Mouse (Mus musculus): ENCODE measurements at regions not wholly inside any gene's neighbourhood (a gene's known extent, or its start where the extent isn't known, plus 50 kb on each side); places are given as distances from the start of the nearest gene placed in this dataset.

GRCm38 (mm10) chr15:62295233-62295927 lies 1372.6 kb upstream of the A1bg start:
- TF ChIP-seq USF2 (conservative IDR thresholded peaks at IDR 0.05; ENCODE audit: low read depth, low read length) = no peak
- no peak for TF ChIP-seq EP300 (IDR thresholded peaks at IDR 0.05; ENCODE audit: low read length)
- TF ChIP-seq POLR2A (IDR thresholded peaks at IDR 0.05; ENCODE audit: low read depth, low read length) = no peak
- TF ChIP-seq TCF12 (IDR thresholded peaks at IDR 0.05; ENCODE audit: low read depth, low read length) = no peak
- TF ChIP-seq ETS1 (conservative IDR thresholded peaks at IDR 0.05; ENCODE audit: low read depth, low read length) = no peak
- no peak for TF ChIP-seq NRF1 (IDR thresholded peaks at IDR 0.05; ENCODE audit: low read depth, low read length)
